Mouse (Mus musculus) ovary, postnatal 36 days (tissue): ENCODE data around the gene Ubc.
A peak's percentile ranks its signal among the peaks of the same experiment; 100 is the strongest.
"Not testable (repeated sequence)": the region's sequence is repeated elsewhere in the genome, so short reads cannot be mapped to it uniquely, and the experiment has no call there.

ENCODE experiments used
- DNase-seq: peaks from one replicate; pipeline ENCODE4 v3.0.0; 2022; ENCODE audit warnings: low spot score, mixed read lengths

Gene Ubc

DNA sequence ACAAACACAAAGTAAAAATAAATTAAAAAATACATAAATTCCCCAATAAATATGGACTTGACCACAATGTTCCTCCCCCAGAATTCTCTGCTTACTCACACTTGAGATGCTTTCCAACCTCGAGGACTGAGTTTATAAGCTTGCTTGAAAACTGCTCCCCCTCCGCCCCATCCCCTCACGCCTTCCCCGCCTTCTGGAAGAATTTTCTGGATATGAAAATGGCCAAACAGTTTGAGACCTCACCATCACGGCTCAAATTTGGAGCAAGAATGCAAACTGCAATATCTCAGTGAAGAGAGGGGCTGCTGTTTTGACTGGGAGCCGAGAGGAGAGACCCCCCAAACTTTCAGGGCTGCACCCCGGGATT, 14.5 kb upstream of the Ubc start:
- no peak for DNase-seq

DNA sequence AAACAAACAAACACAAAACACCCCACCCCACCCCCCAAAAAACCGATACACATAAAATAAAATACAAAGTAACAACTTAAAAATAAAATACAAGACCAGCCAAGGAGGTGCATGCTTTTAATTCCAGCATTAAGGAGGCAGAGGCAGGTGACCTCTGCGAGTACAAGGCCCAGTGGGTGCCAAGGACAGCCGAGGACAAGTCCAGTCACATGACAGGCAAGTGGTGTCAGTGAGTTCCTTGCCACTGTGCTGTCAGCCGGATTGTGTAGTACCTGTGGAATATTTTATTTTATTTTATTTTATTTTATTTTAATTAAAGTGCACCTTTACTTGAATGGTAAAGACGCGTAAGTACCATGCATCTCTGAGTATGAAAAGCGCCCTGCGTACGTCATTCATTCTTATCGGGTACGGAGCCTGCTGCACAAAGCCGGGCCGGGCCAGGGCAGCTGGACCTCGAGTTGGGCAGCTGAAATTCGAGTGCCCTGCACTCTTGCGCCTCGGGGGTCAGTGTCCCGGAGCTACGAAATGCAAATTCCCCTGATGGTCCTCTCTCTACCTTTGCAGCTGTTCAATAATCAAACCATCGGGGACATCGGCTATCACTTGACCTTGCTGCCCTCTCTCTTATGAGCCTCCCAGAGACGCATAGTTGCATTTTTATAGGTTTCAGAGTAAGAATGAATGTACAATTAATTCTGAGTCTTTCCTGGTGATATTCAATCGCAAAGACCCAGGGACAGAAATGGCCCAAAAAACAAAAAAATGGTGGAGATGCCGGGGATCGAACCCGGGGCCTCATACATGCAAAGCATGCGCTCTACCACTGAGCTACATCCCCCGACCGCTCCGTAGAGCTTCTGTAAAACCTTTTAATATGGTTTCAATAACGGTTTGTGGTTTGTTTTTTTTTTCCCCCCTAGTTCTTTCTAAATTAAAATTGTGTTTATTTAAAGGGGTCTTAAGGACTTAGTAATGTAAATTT, 13.8 kb upstream of the Ubc start:
- peak; percentile 68 for DNase-seq

- DNase-seq: no peak
These were observed 13.0 kb upstream of the Ubc start for GRCm38 (mm10) chr5:125402991-125403390.

DNA sequence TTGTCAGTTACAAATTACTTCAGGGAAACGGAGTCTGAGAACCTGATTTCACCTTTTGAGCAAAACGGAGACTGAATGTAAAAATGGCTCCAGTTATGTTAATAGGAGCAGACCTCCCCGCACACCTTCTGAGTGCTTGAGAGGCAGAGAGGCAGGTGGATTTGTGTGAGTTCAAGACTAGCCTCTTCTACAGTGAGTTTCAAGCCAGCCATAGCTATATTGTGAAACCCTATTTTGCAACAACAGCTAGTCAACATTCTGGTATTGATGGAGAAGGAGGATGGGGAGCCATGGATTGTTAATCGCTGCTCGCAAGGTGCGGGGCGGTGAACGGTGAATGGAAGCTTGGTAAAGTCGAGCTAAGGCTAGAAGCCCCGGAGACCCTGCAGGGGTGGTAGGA, 12.5 kb upstream of the Ubc start:
- no peak for DNase-seq

DNA sequence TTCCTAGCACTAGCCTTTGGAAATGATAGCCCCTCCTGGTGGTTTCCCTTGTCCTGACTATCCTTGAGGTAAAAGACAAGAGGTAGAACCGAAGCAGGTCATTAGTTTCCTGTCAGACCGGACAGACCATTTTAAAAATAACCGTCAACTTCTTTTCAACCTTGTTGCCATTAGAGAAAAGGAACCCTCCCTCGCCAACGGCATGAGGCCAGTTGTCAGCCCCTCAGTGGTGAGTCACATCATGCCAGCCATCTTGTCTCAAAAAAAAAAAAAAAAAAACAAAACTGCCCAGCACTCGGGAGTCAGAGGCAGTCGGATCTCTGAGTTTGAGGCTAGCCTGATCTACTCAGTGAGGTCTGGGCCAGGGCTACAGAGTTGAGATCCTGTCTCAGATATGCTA, 10.9 kb upstream of the Ubc start:
- no peak for DNase-seq

- no peak for DNase-seq
These were observed 5.0 kb upstream of the Ubc start for GRCm38 (mm10) chr5:125395008-125395407.

- peak; percentile 77 for DNase-seq
These were observed 3.9 kb upstream of the Ubc start for GRCm38 (mm10) chr5:125393622-125394603.

- peak; percentile 94 for DNase-seq
These were observed 3.1 kb upstream of the Ubc start for GRCm38 (mm10) chr5:125392977-125393621.

DNA sequence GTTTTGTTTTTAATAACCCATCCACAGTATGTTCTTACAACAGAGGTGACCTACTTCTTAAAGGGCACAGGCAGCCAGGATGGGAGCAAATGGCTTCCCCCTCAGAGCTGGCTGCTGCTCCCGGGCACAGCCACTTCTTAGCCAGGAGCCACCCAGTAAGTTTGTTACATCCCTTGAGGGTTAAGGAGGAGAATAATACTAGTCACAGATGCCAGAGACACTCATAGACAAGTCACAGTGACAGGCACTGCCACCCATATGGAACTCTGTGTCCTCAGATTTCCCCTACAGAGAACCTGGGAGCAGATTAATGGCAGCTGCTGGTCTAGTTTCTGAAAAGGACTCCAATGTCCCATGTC, 2.6 kb upstream of the Ubc start:
- DNase-seq: no peak

- DNase-seq: not testable (repeated sequence)
These were observed 2.2 kb upstream of the Ubc start for GRCm38 (mm10) chr5:125392176-125392575.

GRCm38 (mm10) chr5:125391609-125392008, 1.6 kb upstream of the Ubc start:
- DNase-seq: peak; percentile 50

DNA sequence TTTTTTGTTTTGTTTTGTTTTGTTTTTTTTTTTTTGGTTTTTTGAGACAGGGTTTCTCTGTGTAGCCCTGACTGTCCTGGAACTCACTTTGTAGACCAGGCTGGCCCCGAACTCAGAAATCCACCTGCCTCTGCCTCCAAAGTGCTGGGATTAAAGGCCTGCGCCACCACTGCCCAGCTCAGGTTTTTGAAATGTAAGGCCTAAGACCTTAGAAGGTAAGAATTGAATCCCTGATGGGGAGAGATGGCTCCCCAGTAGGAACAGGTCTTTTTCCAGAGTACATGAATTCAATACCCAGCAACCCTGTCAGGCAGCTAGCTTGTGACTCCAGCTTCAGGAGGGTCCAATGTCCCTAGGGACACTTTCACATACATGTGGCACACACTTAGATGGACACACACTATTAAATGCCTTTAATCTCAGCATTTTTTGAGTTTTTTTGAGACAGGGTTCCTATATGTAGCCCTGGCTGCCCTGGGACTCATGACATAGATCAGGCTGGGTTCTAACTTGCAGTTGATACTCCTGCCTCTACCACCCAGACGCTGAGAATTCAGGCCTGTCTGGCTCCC, 990 bp upstream of the Ubc start:
- no peak for DNase-seq

DNA sequence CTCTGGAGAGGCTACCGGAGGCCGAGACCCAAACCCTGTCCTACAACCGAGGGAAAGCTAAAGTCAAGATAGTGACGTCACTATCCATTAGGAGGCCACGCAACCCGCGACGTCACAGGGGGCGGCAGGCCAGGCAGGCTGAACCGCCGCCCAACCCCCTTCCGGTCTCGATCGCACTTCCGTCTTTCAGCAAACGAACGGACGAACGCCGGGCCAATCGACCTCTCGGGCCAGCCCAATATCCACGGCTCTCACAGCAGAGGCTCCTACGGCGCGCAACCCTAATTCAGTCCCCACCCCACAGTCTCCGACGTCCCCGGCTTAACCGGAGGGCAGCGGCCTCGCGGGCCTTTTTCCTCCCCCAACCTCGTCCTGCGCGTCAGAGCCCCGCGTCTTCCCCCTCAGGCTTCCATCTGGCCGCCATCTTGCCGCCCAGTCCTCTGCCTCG, 847 bp downstream of the Ubc start, which contains the start of gene Gm10382:
Gene Gm10382, plus strand, starts transcription at position 192 of the 448 bp plus-strand sequence.
- peak; percentile 74 for DNase-seq

- no peak for DNase-seq
These were observed 1.5 kb downstream of the Ubc start for GRCm38 (mm10) chr5:125388358-125389092.

GRCm38 (mm10) chr5:125387295-125387694, 2.7 kb downstream of the Ubc start:
- DNase-seq: not testable (repeated sequence)

GRCm38 (mm10) chr5:125385215-125385940, 4.6 kb downstream of the Ubc start:
- no peak for DNase-seq

DNA sequence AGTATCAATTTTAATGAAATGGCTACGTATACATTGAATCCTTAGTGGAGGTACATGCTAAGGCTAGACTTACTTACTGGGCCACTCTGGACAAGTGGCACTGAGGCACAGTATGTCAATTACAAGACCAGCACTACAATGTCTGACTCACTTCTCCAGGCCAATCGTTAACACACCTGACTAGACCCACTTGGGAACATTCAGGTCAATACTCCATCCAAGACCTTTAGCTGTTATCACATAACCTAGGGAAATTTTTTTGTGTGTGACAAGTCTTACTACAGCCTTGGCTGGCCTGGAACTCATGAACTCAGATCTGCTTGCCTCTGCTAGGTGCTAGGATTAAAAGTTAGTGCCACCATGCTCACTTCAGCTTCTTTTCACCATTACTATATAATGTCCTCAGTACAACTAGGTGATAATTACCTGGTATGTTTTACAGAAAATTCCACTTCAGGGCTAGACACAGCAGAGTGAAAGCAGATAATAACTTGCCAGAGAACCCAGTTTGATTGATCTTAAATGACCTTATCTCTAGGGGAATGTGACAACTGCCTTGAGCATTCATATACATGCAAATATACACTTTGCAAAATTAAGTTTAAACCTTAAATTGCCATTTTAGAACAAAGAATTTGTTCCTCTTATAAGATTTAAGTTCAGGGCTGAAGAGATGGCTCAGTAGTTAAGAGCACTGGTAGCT, 5.3 kb downstream of the Ubc start:
- DNase-seq: no peak

GRCm38 (mm10) chr5:125383637-125384420, 6.2 kb downstream of the Ubc start:
- no peak for DNase-seq
